Mouse (Mus musculus): ENCODE measurements around the gene Mipol1. TPM values are rescaled to one million over a fixed set of nuclear protein-coding genes. Genes with fewer than 3 reads are reported as not detected.

Mipol1 gene
- 7.1 and 7.2 TPM in 2 replicates for polyA plus RNA-seq (2012; rRNA removed)

- peak within 1 kb of the TSS; percentile 43; the same call in 1 of the 2 replicates for H3K27ac ChIP-seq (ENCODE audit: insufficient read depth, low read length)
- DNase-seq, result peak; percentile 89 to 90
- TF ChIP-seq CTCF (IDR thresholded peaks at IDR 0.05; ENCODE audit: borderline replicate concordance, insufficient read depth, low read depth, low read length) (no peak), POLR2A (IDR thresholded peaks at IDR 0.05; ENCODE audit: borderline replicate concordance, insufficient read depth, low read length) (peak; percentile 54; the same call in 1 of the 2 replicates)
- no peaks in the 10 kb centered on the region for H3K4me1 ChIP-seq (ENCODE audit: control insufficient read depth, insufficient read depth, low read length)
- H3K4me3 ChIP-seq (replicated peaks; ENCODE audit: insufficient read depth, low read depth, low read length), result peak within 1 kb of the TSS; percentile 66
- H3K27me3 ChIP-seq (ENCODE audit: control insufficient read depth, insufficient read depth, low read length), result no peaks in the 10 kb centered on the region
- WGBS, result under 1% methylated on average over 58 of the region's 58 CpGs
Measured at GRCm38 (mm10) chr12:57230192-57230706, at the start of gene Mipol1, which contains the start of gene Prps1l3. Gene Mipol1 (plus strand): TSS chr12:57230427. Gene Prps1l3 (plus strand): TSS chr12:57230412.

GRCm38 (mm10) chr12:57184401-57185147 is 45.7 kb upstream of the Mipol1 start:
- TF ChIP-seq POLR2A (IDR thresholded peaks at IDR 0.05; ENCODE audit: borderline replicate concordance, insufficient read depth, low read length) (no peak), CTCF (IDR thresholded peaks at IDR 0.05; ENCODE audit: borderline replicate concordance, insufficient read depth, low read depth, low read length) (no peak)
- DNase-seq, result no peak
- Histone ChIP-seq H3K27me3 (ENCODE audit: control insufficient read depth, insufficient read depth, low read length) (no peaks in the 10 kb centered on the region), H3K4me1 (ENCODE audit: control insufficient read depth, insufficient read depth, low read length) (no peaks in the 10 kb centered on the region), H3K27ac (ENCODE audit: insufficient read depth, low read length) (no peak overlapping the region), H3K4me3 (replicated peaks; ENCODE audit: insufficient read depth, low read depth, low read length) (no peak overlapping the region)
- 56% methylated on average over 2 of the region's 2 CpGs for WGBS

GRCm38 (mm10) chr12:57185475-57185874 is 44.8 kb upstream of the Mipol1 start:
- no peak for TF ChIP-seq POLR2A (IDR thresholded peaks at IDR 0.05; ENCODE audit: borderline replicate concordance, insufficient read depth, low read length)
- TF ChIP-seq CTCF (IDR thresholded peaks at IDR 0.05; ENCODE audit: borderline replicate concordance, insufficient read depth, low read depth, low read length), result no peak
- WGBS, result 0% methylated on average over 1 of the region's 1 CpGs
- Histone ChIP-seq H3K27me3 (ENCODE audit: control insufficient read depth, insufficient read depth, low read length) (no peaks in the 10 kb centered on the region), H3K4me3 (replicated peaks; ENCODE audit: insufficient read depth, low read depth, low read length) (no peak overlapping the region), H3K4me1 (ENCODE audit: control insufficient read depth, insufficient read depth, low read length) (no peaks in the 10 kb centered on the region), H3K27ac (ENCODE audit: insufficient read depth, low read length) (no peak overlapping the region)
- DNase-seq, result no peak

GRCm38 (mm10) chr12:57186126-57186525 is 44.1 kb upstream of the Mipol1 start:
- H3K4me1 ChIP-seq (ENCODE audit: control insufficient read depth, insufficient read depth, low read length), result no peaks in the 10 kb centered on the region
- TF ChIP-seq POLR2A (IDR thresholded peaks at IDR 0.05; ENCODE audit: borderline replicate concordance, insufficient read depth, low read length) (no peak), CTCF (IDR thresholded peaks at IDR 0.05; ENCODE audit: borderline replicate concordance, insufficient read depth, low read depth, low read length) (no peak)
- H3K4me3 ChIP-seq (replicated peaks; ENCODE audit: insufficient read depth, low read depth, low read length), result no peak overlapping the region
- H3K27ac ChIP-seq (ENCODE audit: insufficient read depth, low read length), result no peak overlapping the region
- H3K27me3 ChIP-seq (ENCODE audit: control insufficient read depth, insufficient read depth, low read length), result no peaks in the 10 kb centered on the region
- WGBS, result 69% methylated on average over 2 of the region's 2 CpGs
- no peak for DNase-seq

- no peak for DNase-seq
- H3K4me1 ChIP-seq (ENCODE audit: control insufficient read depth, insufficient read depth, low read length), result no peaks in the 10 kb centered on the region
- WGBS, result 90% methylated on average over 4 of the region's 4 CpGs
- no peak for TF ChIP-seq POLR2A (IDR thresholded peaks at IDR 0.05; ENCODE audit: borderline replicate concordance, insufficient read depth, low read length)
- TF ChIP-seq CTCF (IDR thresholded peaks at IDR 0.05; ENCODE audit: borderline replicate concordance, insufficient read depth, low read depth, low read length), result no peak
- no peak overlapping the region for H3K27ac ChIP-seq (ENCODE audit: insufficient read depth, low read length)
- no peaks in the 10 kb centered on the region for H3K27me3 ChIP-seq (ENCODE audit: control insufficient read depth, insufficient read depth, low read length)
- no peak overlapping the region for H3K4me3 ChIP-seq (replicated peaks; ENCODE audit: insufficient read depth, low read depth, low read length)
Measured at GRCm38 (mm10) chr12:57187032-57187431, 43.2 kb upstream of the Mipol1 start.

- Histone ChIP-seq H3K4me1 (ENCODE audit: control insufficient read depth, insufficient read depth, low read length) (no peaks in the 10 kb centered on the region), H3K4me3 (replicated peaks; ENCODE audit: insufficient read depth, low read depth, low read length) (no peak overlapping the region), H3K27ac (ENCODE audit: insufficient read depth, low read length) (no peak overlapping the region), H3K27me3 (ENCODE audit: control insufficient read depth, insufficient read depth, low read length) (no peaks in the 10 kb centered on the region; the same call in 1 of the 2 replicates)
- TF ChIP-seq CTCF (IDR thresholded peaks at IDR 0.05; ENCODE audit: borderline replicate concordance, insufficient read depth, low read depth, low read length) (0 out of 2 replicates have a peak, but pooled peaks have one; percentile 5), POLR2A (IDR thresholded peaks at IDR 0.05; ENCODE audit: borderline replicate concordance, insufficient read depth, low read length) (no peak)
- DNase-seq, result peak; percentile 14 to 37
- WGBS, result 27% methylated on average over 3 of the region's 3 CpGs
Measured at GRCm38 (mm10) chr12:57194609-57195008, 35.6 kb upstream of the Mipol1 start.

- H3K27me3 ChIP-seq (ENCODE audit: control insufficient read depth, insufficient read depth, low read length), result no peaks in the 10 kb centered on the region; the same call in 1 of the 2 replicates
- whole genome bisulfite sequencing, result 51% methylated on average over 8 of the region's 8 CpGs
- H3K4me1 ChIP-seq (ENCODE audit: control insufficient read depth, insufficient read depth, low read length), result no peaks in the 10 kb centered on the region
- DNase-seq, result no peak
- H3K27ac ChIP-seq (ENCODE audit: insufficient read depth, low read length), result no peak overlapping the region
- no peak overlapping the region for H3K4me3 ChIP-seq (replicated peaks; ENCODE audit: insufficient read depth, low read depth, low read length)
- TF ChIP-seq CTCF (IDR thresholded peaks at IDR 0.05; ENCODE audit: borderline replicate concordance, insufficient read depth, low read depth, low read length) (no peak), POLR2A (IDR thresholded peaks at IDR 0.05; ENCODE audit: borderline replicate concordance, insufficient read depth, low read length) (no peak)
Measured at GRCm38 (mm10) chr12:57196286-57196607, 34.0 kb upstream of the Mipol1 start.
